Mouse (Mus musculus): ENCODE measurements around the gene Stard13. TPM values are rescaled to one million over a fixed set of nuclear protein-coding genes. Genes with fewer than 3 reads are reported as not detected.

Gene Stard13
- polyA plus RNA-seq, 1 experiment from 2014 or later: 3.7 TPM

DNA sequence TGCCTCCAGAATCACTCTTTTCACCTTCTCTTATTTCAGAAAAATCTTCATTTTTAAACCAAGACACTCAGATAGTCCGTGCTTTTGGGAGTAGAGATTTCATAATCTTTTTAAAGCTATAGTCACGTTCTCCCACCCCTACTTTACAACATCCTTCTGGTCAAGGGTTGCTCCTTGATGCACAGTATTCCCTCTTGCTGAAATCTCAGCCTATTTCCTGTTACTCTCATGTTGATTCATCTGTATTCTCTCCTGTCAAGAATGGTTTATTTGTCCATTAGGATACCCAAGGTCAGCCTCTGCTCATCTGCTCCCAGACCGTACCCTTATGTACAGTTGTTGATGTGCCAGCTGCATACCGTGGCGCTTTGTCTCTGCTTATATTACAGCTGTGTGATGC is 89.7 kb downstream of the Stard13 start:
- Histone ChIP-seq H3K4me1 (replicated peaks; ENCODE audit: control insufficient read depth, insufficient read depth, low read length) (0 out of 2 replicates have a peak, but pooled peaks cover 7% of the 10 kb centered on the region), H3K27ac (ENCODE audit: low read depth, low read length) (no peak overlapping the region), H3K9me3 (ENCODE audit: control insufficient read depth) (no peaks in the 10 kb centered on the region), H3K27me3 (replicated peaks; ENCODE audit: control insufficient read depth, insufficient read depth, low read length) (no peaks in the 10 kb centered on the region), H3K9ac (ENCODE audit: low read depth, low read length) (no peak overlapping the region), H3K36me3 (ENCODE audit: control insufficient read depth, insufficient read depth) (no peaks in the 10 kb centered on the region), H3K4me3 (ENCODE audit: low read depth, low read length) (no peak overlapping the region), H3K4me2 (replicated peaks; ENCODE audit: low read depth) (no peak overlapping the region)
- peak; percentile 70 for ATAC-seq
- WGBS: 26% methylated on average over 5 of the region's 5 CpGs
- no peak for TF ChIP-seq CTCF (IDR thresholded peaks at IDR 0.05; ENCODE audit: low read depth)

DNA sequence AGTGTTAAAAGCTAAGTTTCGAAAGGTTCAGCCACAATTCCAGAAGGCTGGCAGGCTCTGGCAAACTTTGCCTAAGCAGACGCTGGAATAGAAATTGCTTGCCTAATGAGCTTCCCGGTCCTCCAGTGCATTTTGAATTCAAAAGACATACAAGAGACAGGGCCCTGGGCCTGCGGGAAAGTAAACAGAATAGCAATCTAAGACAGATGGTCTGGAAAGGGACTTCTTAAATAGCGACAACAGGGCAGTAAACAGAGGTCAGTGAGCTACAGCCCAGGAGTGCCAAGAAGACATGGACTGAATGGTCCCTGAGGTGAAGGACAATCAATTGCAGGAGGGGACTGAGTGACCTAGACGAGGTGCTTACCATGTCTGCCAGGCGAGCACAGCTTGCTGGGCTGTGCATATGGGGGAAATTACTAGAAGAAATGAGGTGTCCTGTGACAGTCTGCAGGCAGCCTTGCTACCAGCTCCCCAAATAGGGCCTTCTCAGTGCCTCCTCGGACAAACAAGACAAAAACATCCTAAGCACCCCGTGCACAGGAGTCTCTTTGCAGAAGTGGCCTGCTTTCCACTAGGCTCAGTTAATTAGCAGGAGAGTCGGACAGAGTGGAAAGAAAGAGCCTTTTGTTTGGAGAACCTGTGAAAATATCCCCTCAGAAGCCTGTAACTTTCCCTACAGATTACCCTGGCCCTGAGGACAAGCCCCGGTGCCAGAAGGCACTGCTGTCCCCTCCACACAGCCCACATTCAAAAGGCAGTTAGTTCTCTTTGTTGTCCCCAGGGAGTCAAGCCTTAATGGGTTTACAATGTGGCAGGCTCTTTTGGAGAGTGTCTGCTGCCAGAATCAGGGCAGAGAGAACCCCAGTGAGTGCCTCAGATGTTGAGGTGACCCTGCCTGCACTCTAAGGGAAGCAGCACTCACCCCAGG is 90.7 kb downstream of the Stard13 start:
- Histone ChIP-seq H3K9me3 (ENCODE audit: control insufficient read depth) (no peaks in the 10 kb centered on the region), H3K27me3 (replicated peaks; ENCODE audit: control insufficient read depth, insufficient read depth, low read length) (no peaks in the 10 kb centered on the region), H3K4me2 (replicated peaks; ENCODE audit: low read depth) (no peak overlapping the region), H3K27ac (ENCODE audit: low read depth, low read length) (peak overlapping the region; percentile 55), H3K36me3 (ENCODE audit: control insufficient read depth, insufficient read depth) (no peaks in the 10 kb centered on the region), H3K9ac (ENCODE audit: low read depth, low read length) (no peak overlapping the region), H3K4me3 (ENCODE audit: low read depth, low read length) (no peak overlapping the region), H3K4me1 (replicated peaks; ENCODE audit: control insufficient read depth, insufficient read depth, low read length) (0 out of 2 replicates have a peak, but pooled peaks cover 7% of the 10 kb centered on the region)
- TF ChIP-seq CTCF (IDR thresholded peaks at IDR 0.05; ENCODE audit: low read depth): no peak
- 25% methylated on average over 11 of the region's 11 CpGs for WGBS
- ATAC-seq: no peak

DNA sequence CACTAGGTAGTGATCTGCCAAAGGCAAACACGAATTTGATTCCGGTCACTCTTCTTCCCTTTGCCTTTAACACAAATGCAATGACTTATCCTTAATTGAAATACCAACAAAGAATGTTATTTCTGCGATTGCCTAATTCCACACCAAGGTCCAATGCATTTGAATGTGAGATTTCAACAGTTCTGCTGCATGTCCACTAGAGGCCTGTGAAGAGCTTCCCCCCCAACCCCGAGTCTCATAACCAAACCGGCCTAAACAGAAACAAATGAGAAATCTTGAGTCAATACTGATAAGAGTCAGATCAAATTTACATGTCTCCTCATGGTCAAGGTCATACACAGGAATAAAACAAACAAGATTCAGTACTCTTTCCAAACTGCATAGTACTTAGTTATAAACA is 91.4 kb downstream of the Stard13 start:
- Histone ChIP-seq H3K27me3 (replicated peaks; ENCODE audit: control insufficient read depth, insufficient read depth, low read length) (no peaks in the 10 kb centered on the region), H3K4me3 (ENCODE audit: low read depth, low read length) (no peak overlapping the region), H3K9me3 (ENCODE audit: control insufficient read depth) (no peaks in the 10 kb centered on the region), H3K27ac (ENCODE audit: low read depth, low read length) (peak overlapping the region; percentile 55; the same call in 1 of the 2 replicates), H3K4me2 (replicated peaks; ENCODE audit: low read depth) (no peak overlapping the region), H3K9ac (ENCODE audit: low read depth, low read length) (no peak overlapping the region), H3K4me1 (replicated peaks; ENCODE audit: control insufficient read depth, insufficient read depth, low read length) (0 out of 2 replicates have a peak, but pooled peaks cover 7% of the 10 kb centered on the region), H3K36me3 (ENCODE audit: control insufficient read depth, insufficient read depth) (no peaks in the 10 kb centered on the region)
- TF ChIP-seq CTCF (IDR thresholded peaks at IDR 0.05; ENCODE audit: low read depth): peak; percentile 95
- WGBS: 23% methylated on average over 5 of the region's 5 CpGs
- peak; percentile 73 for ATAC-seq

DNA sequence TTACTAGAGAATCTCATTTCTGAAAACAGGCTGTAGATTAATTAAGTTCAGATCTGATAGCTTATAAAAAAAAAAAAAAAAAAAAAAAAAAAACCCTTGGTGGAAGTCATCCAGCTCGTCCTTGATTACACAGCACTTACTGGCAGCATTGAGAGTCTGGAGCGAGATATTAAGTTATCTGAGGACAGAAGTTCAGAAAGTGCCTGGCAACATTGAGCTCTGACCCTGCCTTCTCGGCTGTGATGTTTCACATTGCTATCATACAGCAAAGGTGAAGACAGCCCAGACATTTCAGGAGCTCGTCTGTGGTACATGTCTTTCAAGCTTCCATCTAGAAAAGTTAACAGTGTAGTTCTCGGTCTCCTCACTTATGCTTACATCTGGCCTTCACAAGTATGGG is 95.7 kb downstream of the Stard13 start:
- H3K4me2 ChIP-seq (replicated peaks; ENCODE audit: low read depth): no peak overlapping the region
- H3K36me3 ChIP-seq (ENCODE audit: control insufficient read depth, insufficient read depth): no peaks in the 10 kb centered on the region
- 0 out of 2 replicates have a peak, but pooled peaks cover 2% of the 10 kb centered on the region for H3K4me1 ChIP-seq (replicated peaks; ENCODE audit: control insufficient read depth, insufficient read depth, low read length)
- no peaks in the 10 kb centered on the region for H3K9me3 ChIP-seq (ENCODE audit: control insufficient read depth)
- no peak overlapping the region for H3K27ac ChIP-seq (ENCODE audit: low read depth, low read length)
- TF ChIP-seq CTCF (IDR thresholded peaks at IDR 0.05; ENCODE audit: low read depth): no peak
- ATAC-seq: no peak
- 60% methylated on average over 5 of the region's 5 CpGs for WGBS
- no peaks in the 10 kb centered on the region for H3K27me3 ChIP-seq (replicated peaks; ENCODE audit: control insufficient read depth, insufficient read depth, low read length)
- no peak overlapping the region for H3K4me3 ChIP-seq (ENCODE audit: low read depth, low read length)
- H3K9ac ChIP-seq (ENCODE audit: low read depth, low read length): no peak overlapping the region

DNA sequence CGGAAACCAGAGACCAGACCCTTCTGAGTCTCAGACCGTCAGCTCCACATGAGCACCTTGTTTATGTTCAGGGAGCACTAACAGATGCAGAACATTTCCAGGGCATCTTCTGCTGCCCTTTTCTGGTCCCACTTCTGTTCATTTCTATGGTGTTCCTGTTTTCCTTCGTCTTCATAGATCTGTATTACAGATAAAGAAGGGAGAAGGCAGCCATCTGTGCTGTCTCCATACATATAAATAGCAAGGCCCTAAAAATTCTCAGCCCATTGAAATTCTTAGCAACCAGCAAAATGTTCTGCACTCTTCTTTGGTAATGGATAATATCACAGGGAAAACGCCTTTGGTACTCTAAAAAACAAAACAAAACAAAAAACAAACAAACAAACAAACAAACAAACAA is 96.3 kb downstream of the Stard13 start:
- Histone ChIP-seq H3K4me1 (replicated peaks; ENCODE audit: control insufficient read depth, insufficient read depth, low read length) (no peaks in the 10 kb centered on the region), H3K9ac (ENCODE audit: low read depth, low read length) (no peak overlapping the region), H3K4me3 (ENCODE audit: low read depth, low read length) (no peak overlapping the region), H3K9me3 (ENCODE audit: control insufficient read depth) (no peaks in the 10 kb centered on the region), H3K27ac (ENCODE audit: low read depth, low read length) (no peak overlapping the region), H3K4me2 (replicated peaks; ENCODE audit: low read depth) (no peak overlapping the region), H3K36me3 (ENCODE audit: control insufficient read depth, insufficient read depth) (no peaks in the 10 kb centered on the region), H3K27me3 (replicated peaks; ENCODE audit: control insufficient read depth, insufficient read depth, low read length) (no peaks in the 10 kb centered on the region)
- 79% methylated on average over 4 of the region's 4 CpGs for WGBS
- no peak for ATAC-seq
- no peak for TF ChIP-seq CTCF (IDR thresholded peaks at IDR 0.05; ENCODE audit: low read depth)

DNA sequence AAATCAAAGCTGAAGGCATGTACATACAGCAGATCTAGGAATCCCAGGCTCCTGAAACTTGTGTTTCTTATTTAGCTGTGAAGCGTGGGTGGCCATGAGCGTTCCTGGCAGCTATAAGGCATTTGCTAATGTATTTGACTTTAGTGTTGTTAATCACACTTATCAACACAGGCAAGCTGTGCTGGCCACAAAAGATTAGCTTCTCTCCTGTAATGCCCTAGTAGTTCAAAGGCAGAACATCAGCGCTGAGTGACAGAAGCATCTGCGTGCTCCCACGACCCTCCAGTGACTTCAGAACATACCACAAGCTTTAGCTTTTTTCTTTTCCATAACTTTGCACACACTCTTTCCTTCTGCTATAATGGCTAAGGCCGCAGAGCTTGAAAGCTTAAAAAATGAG is 97.7 kb downstream of the Stard13 start:
- Histone ChIP-seq H3K9ac (ENCODE audit: low read depth, low read length) (no peak overlapping the region), H3K4me1 (replicated peaks; ENCODE audit: control insufficient read depth, insufficient read depth, low read length) (no peaks in the 10 kb centered on the region), H3K4me2 (replicated peaks; ENCODE audit: low read depth) (no peak overlapping the region), H3K9me3 (ENCODE audit: control insufficient read depth) (no peaks in the 10 kb centered on the region), H3K27me3 (replicated peaks; ENCODE audit: control insufficient read depth, insufficient read depth, low read length) (no peaks in the 10 kb centered on the region), H3K4me3 (ENCODE audit: low read depth, low read length) (no peak overlapping the region), H3K36me3 (ENCODE audit: control insufficient read depth, insufficient read depth) (no peaks in the 10 kb centered on the region), H3K27ac (ENCODE audit: low read depth, low read length) (no peak overlapping the region)
- ATAC-seq: no peak
- TF ChIP-seq CTCF (IDR thresholded peaks at IDR 0.05; ENCODE audit: low read depth): no peak
- 51% methylated on average over 6 of the region's 6 CpGs for WGBS

All from intestine, postnatal 0 days (tissue).